Mouse (Mus musculus) hindbrain, embryonic 12.5 days (tissue): Measurements from ENCODE around the gene Map2. TPM values are rescaled to one million over a fixed set of nuclear protein-coding genes. Genes with fewer than 3 reads are reported as not detected.
A peak's percentile ranks its signal among the peaks of the same experiment; 100 is the strongest.

Source experiments
- ATAC-seq: fragments of 200-750 bp; cut with Nextera tagmentation; 2 replicates; pipeline ENCODE4 v1.8.0; 2017; ENCODE audit warnings: moderate TSS enrichment; ENCODE audit not compliant: low FRiP score
- H3K27ac ChIP-seq: fragments of 300-500 bp; sonication (generic); 2 replicates; pipeline ENCODE4 v1.5.1; 2016; ENCODE audit warnings: mild to moderate bottlenecking
- H3K27me3 ChIP-seq: fragments of 300-500 bp; sonication (generic); 2 replicates; pipeline ENCODE4 v1.6.1; 2016; ENCODE audit warnings: mild to moderate bottlenecking
- H3K36me3 ChIP-seq: fragments of 300-500 bp; sonication (generic); 2 replicates; pipeline ENCODE4 v1.6.1; 2016; ENCODE audit warnings: mild to moderate bottlenecking
- H3K4me1 ChIP-seq: fragments of 300-500 bp; sonication (generic); 2 replicates; pipeline ENCODE4 v1.6.1; 2016
- H3K4me2 ChIP-seq: fragments of 300-500 bp; sonication (generic); replicated peaks from 2 replicates; pipeline ENCODE4 v1.6.1; 2016; ENCODE audit warnings: mild to moderate bottlenecking
- H3K4me3 ChIP-seq: fragments of 300-500 bp; sonication (generic); 2 replicates; pipeline ENCODE4 v1.5.1; 2016; ENCODE audit warnings: mild to moderate bottlenecking
- H3K9ac ChIP-seq: fragments of 300-500 bp; sonication (generic); 2 replicates; pipeline ENCODE4 v1.6.1; 2016; ENCODE audit warnings: mild to moderate bottlenecking, moderate library complexity
- H3K9me3 ChIP-seq: fragments of 300-500 bp; sonication (generic); replicated peaks from 2 replicates; pipeline ENCODE4 v1.6.1; 2016; ENCODE audit warnings: mild to moderate bottlenecking
- WGBS: fragments of 180-500 bp; shearing (Covaris S2); methylation state at CpG from one replicate; pipeline ENCODE4 v1.1.7; 2016; 5-methylcytosine and 5-hydroxymethylcytosine counted together
- polyA plus RNA-seq: library from polyadenylated mRNA; unstranded; fragments of >200 nt; fragmentation: Nextera tagmentation; extraction: Ambion mirVana; gene quantifications from 2 replicates; pipeline ENCODE4 v1.2.1, GENCODE M21; 2016

The Map2 gene
- polyA plus RNA-seq, 1 experiment from 2014 or later: 365 TPM

- Histone ChIP-seq H3K4me1 (0 out of 2 replicates have a peak, but pooled peaks cover 4% of the 10 kb centered on the region), H3K36me3 (peaks cover 16% of the 10 kb centered on the region), H3K4me3 (no peak overlapping the region), H3K9ac (no peak overlapping the region), H3K27ac (no peak overlapping the region), H3K4me2 (no peak overlapping the region), H3K27me3 (no peaks in the 10 kb centered on the region), H3K9me3 (no peaks in the 10 kb centered on the region)
- 63% methylated on average over 4 of the region's 4 CpGs for WGBS
- ATAC-seq: no peak
Observed at GRCm38 (mm10) chr1:66365600-66365999, 190.5 kb downstream of the Map2 start.

- WGBS: 86% methylated on average over 7 of the region's 7 CpGs
- Histone ChIP-seq H3K4me2 (no peak overlapping the region), H3K9ac (no peak overlapping the region), H3K27ac (no peak overlapping the region), H3K4me3 (no peak overlapping the region), H3K36me3 (peaks cover 13% of the 10 kb centered on the region; the same call in 1 of the 2 replicates), H3K27me3 (no peaks in the 10 kb centered on the region), H3K4me1 (no peaks in the 10 kb centered on the region), H3K9me3 (no peaks in the 10 kb centered on the region)
- ATAC-seq: no peak
Observed at GRCm38 (mm10) chr1:66369486-66369885, 194.4 kb downstream of the Map2 start.

- Histone ChIP-seq H3K4me2 (no peak overlapping the region), H3K36me3 (0 out of 2 replicates have a peak, but pooled peaks cover 7% of the 10 kb centered on the region), H3K27ac (no peak overlapping the region)
Observed at GRCm38 (mm10) chr1:66371371-66371770, 196.3 kb downstream of the Map2 start.

GRCm38 (mm10) chr1:66386321-66386720, 211.2 kb downstream of the Map2 start:
- Histone ChIP-seq H3K9me3 (no peaks in the 10 kb centered on the region), H3K27ac (peak overlapping the region; percentile 93), H3K27me3 (no peaks in the 10 kb centered on the region), H3K4me1 (peaks cover 29% of the 10 kb centered on the region), H3K4me3 (no peak overlapping the region), H3K36me3 (peaks cover under 1% of the 10 kb centered on the region; the same call in 1 of the 2 replicates), H3K9ac (peak overlapping the region; percentile 44), H3K4me2 (peak overlapping the region; percentile 51)
- peak; percentile 14; the same call in 1 of the 2 replicates for ATAC-seq
- WGBS: 73% methylated on average over 4 of the region's 4 CpGs

More at GRCm38 (mm10) chr1:66371371-66371770, 196.3 kb downstream of the Map2 start:
- no peaks in the 10 kb centered on the region for H3K9me3 ChIP-seq
- no peak overlapping the region for H3K9ac ChIP-seq
- ATAC-seq: no peak
- no peaks in the 10 kb centered on the region for H3K27me3 ChIP-seq
- no peak overlapping the region for H3K4me3 ChIP-seq
- WGBS: 74% methylated on average over 2 of the region's 2 CpGs
- H3K4me1 ChIP-seq: no peaks in the 10 kb centered on the region

GRCm38 (mm10) chr1:66386751-66387452, 211.8 kb downstream of the Map2 start:
- H3K9ac ChIP-seq: peak overlapping the region; percentile 44
- peak overlapping the region; percentile 34 for H3K4me3 ChIP-seq
- peak overlapping the region; percentile 51 for H3K4me2 ChIP-seq
- no peaks in the 10 kb centered on the region for H3K27me3 ChIP-seq
- peak; percentile 95 for ATAC-seq
- H3K36me3 ChIP-seq: no peaks in the 10 kb centered on the region
- WGBS: 30% methylated on average over 10 of the region's 10 CpGs
- H3K27ac ChIP-seq: peak overlapping the region; percentile 93
- H3K4me1 ChIP-seq: peaks cover 29% of the 10 kb centered on the region
- no peaks in the 10 kb centered on the region for H3K9me3 ChIP-seq

- H3K4me3 ChIP-seq: peak overlapping the region; percentile 18
- no peaks in the 10 kb centered on the region for H3K27me3 ChIP-seq
- H3K27ac ChIP-seq: peak overlapping the region; percentile 84
- peak overlapping the region; percentile 47 for H3K4me2 ChIP-seq
- 31% methylated on average over 8 of the region's 8 CpGs for WGBS
- H3K9ac ChIP-seq: 0 out of 2 replicates have a peak overlapping the region, but pooled peaks have one; percentile 27
- H3K9me3 ChIP-seq: no peaks in the 10 kb centered on the region
- no peaks in the 10 kb centered on the region for H3K36me3 ChIP-seq
- ATAC-seq: peak; percentile 70
- H3K4me1 ChIP-seq: peaks cover 29% of the 10 kb centered on the region
Observed at GRCm38 (mm10) chr1:66388561-66388960, 213.5 kb downstream of the Map2 start.

GRCm38 (mm10) chr1:66394944-66395637, 220.0 kb downstream of the Map2 start:
- H3K36me3 ChIP-seq: peaks cover 7% of the 10 kb centered on the region
- H3K27ac ChIP-seq: no peak overlapping the region
- WGBS: 45% methylated on average over 8 of the region's 8 CpGs
- no peak overlapping the region for H3K9ac ChIP-seq
- no peaks in the 10 kb centered on the region for H3K27me3 ChIP-seq
- peak; percentile 43; the same call in 1 of the 2 replicates for ATAC-seq
- H3K4me3 ChIP-seq: no peak overlapping the region
- H3K9me3 ChIP-seq: no peaks in the 10 kb centered on the region
- H3K4me1 ChIP-seq: peaks cover 15% of the 10 kb centered on the region
- no peak overlapping the region; the same call in 1 of the 2 replicates for H3K4me2 ChIP-seq

- WGBS: 51% methylated on average over 2 of the region's 2 CpGs
- Histone ChIP-seq H3K27ac (no peak overlapping the region), H3K9ac (no peak overlapping the region)
Observed at GRCm38 (mm10) chr1:66395826-66396225, 220.8 kb downstream of the Map2 start.

GRCm38 (mm10) chr1:66401902-66402301, 226.8 kb downstream of the Map2 start:
- Histone ChIP-seq H3K27me3 (no peaks in the 10 kb centered on the region), H3K4me2 (no peak overlapping the region), H3K9ac (no peak overlapping the region), H3K4me1 (no peaks in the 10 kb centered on the region), H3K36me3 (peaks cover 24% of the 10 kb centered on the region), H3K4me3 (no peak overlapping the region), H3K9me3 (no peaks in the 10 kb centered on the region), H3K27ac (no peak overlapping the region)
- ATAC-seq: 0 out of 2 replicates have a peak, but pooled peaks have one; percentile 32
- 31% methylated on average over 9 of the region's 9 CpGs for WGBS

More at GRCm38 (mm10) chr1:66395826-66396225, 220.8 kb downstream of the Map2 start:
- no peak for ATAC-seq
- peaks cover 7% of the 10 kb centered on the region for H3K36me3 ChIP-seq
- H3K9me3 ChIP-seq: no peaks in the 10 kb centered on the region
- peaks cover 15% of the 10 kb centered on the region for H3K4me1 ChIP-seq
- H3K27me3 ChIP-seq: no peaks in the 10 kb centered on the region
- H3K4me2 ChIP-seq: no peak overlapping the region
- H3K4me3 ChIP-seq: no peak overlapping the region

- no peaks in the 10 kb centered on the region for H3K27me3 ChIP-seq
- H3K4me3 ChIP-seq: no peak overlapping the region
- no peaks in the 10 kb centered on the region for H3K9me3 ChIP-seq
- 47% methylated on average over 13 of the region's 13 CpGs for WGBS
- H3K9ac ChIP-seq: no peak overlapping the region
- peaks cover 33% of the 10 kb centered on the region for H3K36me3 ChIP-seq
- H3K27ac ChIP-seq: no peak overlapping the region
- peak; percentile 69 for ATAC-seq
- H3K4me1 ChIP-seq: no peaks in the 10 kb centered on the region
- no peak overlapping the region for H3K4me2 ChIP-seq
Observed at GRCm38 (mm10) chr1:66407270-66407967, 232.3 kb downstream of the Map2 start.

GRCm38 (mm10) chr1:66418360-66418759, 243.3 kb downstream of the Map2 start:
- H3K27me3 ChIP-seq: no peaks in the 10 kb centered on the region
- H3K4me1 ChIP-seq: no peaks in the 10 kb centered on the region
- H3K4me3 ChIP-seq: no peak overlapping the region
- peaks cover 46% of the 10 kb centered on the region for H3K36me3 ChIP-seq
- H3K4me2 ChIP-seq: no peak overlapping the region
- H3K9me3 ChIP-seq: no peaks in the 10 kb centered on the region
- H3K9ac ChIP-seq: no peak overlapping the region
- ATAC-seq: no peak
- H3K27ac ChIP-seq: no peak overlapping the region

GRCm38 (mm10) chr1:66426073-66426472, 251.0 kb downstream of the Map2 start:
- Histone ChIP-seq H3K36me3 (peaks cover 48% of the 10 kb centered on the region), H3K4me3 (no peak overlapping the region), H3K4me2 (no peak overlapping the region), H3K9me3 (no peaks in the 10 kb centered on the region), H3K9ac (no peak overlapping the region), H3K27me3 (no peaks in the 10 kb centered on the region), H3K27ac (no peak overlapping the region), H3K4me1 (no peaks in the 10 kb centered on the region)
- 95% methylated on average over 5 of the region's 5 CpGs for WGBS
- ATAC-seq: no peak
